Mouse (Mus musculus) layer of hippocampus, adult 18-20 months (tissue): Measurements from ENCODE around the gene Dhx15. TPM values are rescaled to one million over a fixed set of nuclear protein-coding genes. Genes with fewer than 3 reads are reported as not detected.
A peak's percentile ranks its signal among the peaks of the same experiment; 100 is the strongest.
"Not testable (repeated sequence)": the region's sequence is repeated elsewhere in the genome, so short reads cannot be mapped to it uniquely, and the experiment has no call there.

Experiments
- DNase-seq, 2 experiments: peaks; one replicate each; pipeline ENCODE4 v3.0.0; 2022; ENCODE audit warnings: low spot score in 2 of 2
- long read RNA-seq: library from polyadenylated mRNA; stranded (forward); transcript quantifications from one replicate; pipeline ENCODE4 v2.0.0, GENCODE M21; 2021
- total RNA-seq, 2 experiments: library from RNA; stranded (reverse); gene quantifications; 2 replicates each; pipeline ENCODE4 v1.2.3; 2021

Dhx15 gene
- 10 to 100 TPM; 90.4 to 91.8 TPM for total RNA-seq
- long read RNA-seq, transcript Dhx15-201 (14 exons, 3,010 nt): major isoform, 25 of 38 reads
- long read RNA-seq, partial matches to known transcripts: 5 of 38 reads
- long read RNA-seq, other reads (novel, unspliced or antisense): 8 of 38 reads

DNA sequence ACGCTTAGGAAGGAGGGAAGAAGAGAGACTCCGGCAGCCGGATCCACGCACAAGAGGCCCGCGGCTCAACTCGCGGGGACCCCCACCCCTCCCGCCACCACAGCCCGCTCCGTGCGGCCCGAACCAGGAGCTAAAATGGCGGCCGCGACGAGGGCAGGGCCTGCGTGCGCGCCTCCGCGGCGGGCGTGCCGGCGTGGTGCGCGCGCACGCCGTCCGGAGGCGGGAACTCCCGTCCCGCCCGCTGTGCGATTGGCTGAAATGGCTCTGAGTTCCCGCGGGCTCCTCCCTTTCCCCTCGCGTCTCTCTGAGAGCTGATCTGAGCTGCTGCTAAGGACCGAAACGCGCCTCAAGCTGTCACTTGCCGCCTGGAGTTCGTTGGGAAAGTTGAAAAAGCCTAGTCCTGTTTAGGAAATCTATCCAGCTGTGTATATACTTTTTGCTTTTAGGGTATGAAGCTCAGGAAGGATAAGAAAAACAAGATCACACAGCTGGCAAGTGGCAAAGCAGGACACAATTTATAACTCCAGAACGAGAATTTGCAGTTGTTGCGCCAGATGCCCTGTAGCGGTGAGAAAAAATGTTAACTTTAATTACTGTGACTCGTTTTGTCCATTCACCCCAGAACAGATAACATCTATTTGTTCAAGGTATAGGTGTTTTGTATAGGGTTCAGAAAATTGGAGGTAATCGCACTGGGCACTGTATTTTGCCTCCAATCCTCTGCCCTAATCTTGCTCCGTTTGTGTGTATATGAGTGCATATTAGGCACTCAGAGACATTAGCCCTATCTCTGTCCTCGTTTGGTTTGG, at the start of gene Dhx15:
Gene Dhx15 (minus strand): TSS at position 144 of the 809 bp plus-strand sequence.
- DNase-seq: peak; percentile 90 to 95

GRCm38 (mm10) chr5:52238877-52239276, 48.6 kb upstream of the Dhx15 start:
- no peak for DNase-seq

DNA sequence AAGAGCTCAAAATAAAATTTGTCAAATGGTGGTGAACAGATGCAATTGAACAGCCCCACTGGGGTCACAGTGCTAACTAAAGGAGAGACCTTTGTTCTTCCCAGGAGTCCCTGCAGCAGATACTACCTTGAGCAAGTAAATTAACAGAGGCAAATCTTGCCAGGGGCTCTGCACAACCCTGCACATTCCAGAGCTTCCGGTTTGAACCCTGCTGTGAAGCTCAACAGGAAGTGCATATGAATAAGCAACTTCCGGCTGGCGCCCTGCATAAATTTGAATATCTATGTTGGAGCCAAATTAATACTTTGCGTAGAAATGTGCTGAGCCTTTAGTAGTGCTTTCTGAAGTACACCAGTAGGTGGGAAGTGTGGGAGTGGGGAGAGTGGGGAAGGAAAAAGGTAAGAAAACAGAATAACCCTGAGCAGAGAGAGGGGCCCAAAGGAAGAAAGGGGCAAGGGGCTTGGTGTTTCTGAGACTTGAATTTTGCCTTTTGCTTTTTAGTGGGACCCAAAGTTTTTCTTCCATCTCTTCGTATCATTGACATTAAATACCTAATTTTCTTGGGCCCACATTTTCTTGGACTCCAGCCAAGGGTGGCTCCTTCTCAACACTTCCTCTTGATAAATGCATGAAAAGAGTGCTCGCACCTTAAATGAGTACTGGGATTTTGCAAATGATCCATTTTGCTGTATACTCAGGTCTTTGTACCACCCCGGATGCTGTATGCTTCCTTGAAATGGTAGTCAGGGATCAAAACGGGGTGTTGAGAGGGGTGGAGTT, 47.8 kb upstream of the Dhx15 start:
- no peak for DNase-seq

- DNase-seq: not testable (repeated sequence)
Measured at GRCm38 (mm10) chr5:52236585-52236984, 46.3 kb upstream of the Dhx15 start.

DNA sequence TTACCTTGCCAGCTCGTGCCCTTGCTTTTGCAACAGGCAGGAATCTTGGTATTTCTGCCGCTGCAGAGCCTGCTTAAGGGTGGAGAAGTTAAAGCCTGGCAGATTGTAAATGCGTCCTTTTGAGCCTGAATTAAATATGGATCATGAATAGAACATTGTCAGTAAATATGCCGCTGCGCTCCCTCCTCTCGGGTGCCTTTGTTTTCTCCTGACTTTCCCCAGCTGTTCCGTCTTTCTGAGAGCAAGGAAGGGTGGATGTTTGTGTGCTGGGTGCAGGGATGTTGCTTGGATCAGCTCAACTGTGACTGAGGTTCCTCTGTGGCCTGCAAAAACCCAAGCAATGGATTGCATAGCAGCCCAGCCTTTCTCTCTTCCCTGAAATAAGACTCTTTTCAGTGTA, 44.3 kb upstream of the Dhx15 start:
- peak in 1 of 2 experiments; percentile 27 for DNase-seq

- no peak for DNase-seq
Measured at GRCm38 (mm10) chr5:52233891-52234290, 43.6 kb upstream of the Dhx15 start.

- no peak for DNase-seq
Measured at GRCm38 (mm10) chr5:52232611-52233010, 42.3 kb upstream of the Dhx15 start.

DNA sequence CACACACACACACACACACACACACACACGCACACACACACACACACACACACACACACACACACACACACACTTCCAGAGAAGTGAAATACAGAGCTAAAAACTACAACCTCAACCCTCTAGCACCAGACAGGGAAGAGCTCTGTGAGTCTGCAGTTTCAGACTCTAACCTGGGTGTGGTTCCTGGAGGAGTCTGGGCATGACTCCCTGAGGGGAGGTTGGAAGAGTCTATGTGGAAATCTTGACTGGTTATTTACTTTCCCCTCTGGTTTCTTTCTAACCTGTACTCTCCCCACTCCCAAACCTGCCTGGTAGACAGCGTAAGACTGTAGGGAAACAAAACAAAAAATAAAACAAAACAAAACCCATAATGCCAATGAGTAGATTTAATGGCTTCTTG, 41.9 kb upstream of the Dhx15 start:
- no peak for DNase-seq

- DNase-seq: no peak
Measured at GRCm38 (mm10) chr5:52230466-52230865, 40.2 kb upstream of the Dhx15 start.

GRCm38 (mm10) chr5:52226677-52227076, 36.4 kb upstream of the Dhx15 start:
- no peak for DNase-seq

DNA sequence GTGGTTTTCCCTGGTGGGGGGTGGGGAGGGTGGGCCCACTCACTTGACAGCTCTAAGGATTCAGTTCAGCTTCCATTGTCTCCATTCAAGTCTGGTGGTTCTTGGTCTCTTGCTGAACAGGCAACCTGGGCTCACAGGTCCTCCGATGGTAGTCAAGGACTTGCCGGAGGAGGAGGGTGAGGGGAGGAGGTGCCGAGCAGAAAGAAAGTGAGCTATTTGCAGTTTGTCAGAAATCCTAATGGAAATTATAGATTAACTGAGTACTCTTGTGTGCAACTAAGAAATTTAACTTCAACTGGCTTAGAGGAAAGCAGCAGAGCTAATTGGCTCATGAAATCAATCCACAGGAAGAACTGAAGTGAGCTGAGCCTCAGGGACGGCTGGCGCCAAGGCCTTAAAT, 31.3 kb upstream of the Dhx15 start:
- DNase-seq: no peak

- DNase-seq: no peak
Measured at GRCm38 (mm10) chr5:52220013-52220804, 29.9 kb upstream of the Dhx15 start.

DNA sequence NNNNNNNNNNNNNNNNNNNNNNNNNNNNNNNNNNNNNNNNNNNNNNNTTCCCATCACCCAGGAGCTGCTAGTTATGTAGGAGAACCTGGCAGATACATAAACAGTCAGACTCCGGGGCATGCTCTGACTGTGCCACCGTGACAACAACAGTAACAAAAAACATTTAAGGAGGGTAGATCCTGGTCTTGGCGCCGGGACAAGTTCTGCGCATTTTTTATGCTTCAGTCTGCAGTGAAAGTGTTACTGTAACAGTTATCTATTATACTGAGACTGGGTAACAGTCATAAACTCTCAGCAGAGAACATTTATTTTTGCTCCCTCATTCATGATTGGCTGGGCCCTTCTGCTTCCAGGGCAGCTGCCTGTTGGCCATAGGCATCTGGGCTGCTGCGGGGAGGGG, 27.9 kb upstream of the Dhx15 start:
- DNase-seq: no peak

GRCm38 (mm10) chr5:52213143-52213900, 23.0 kb upstream of the Dhx15 start:
- no peak for DNase-seq

DNA sequence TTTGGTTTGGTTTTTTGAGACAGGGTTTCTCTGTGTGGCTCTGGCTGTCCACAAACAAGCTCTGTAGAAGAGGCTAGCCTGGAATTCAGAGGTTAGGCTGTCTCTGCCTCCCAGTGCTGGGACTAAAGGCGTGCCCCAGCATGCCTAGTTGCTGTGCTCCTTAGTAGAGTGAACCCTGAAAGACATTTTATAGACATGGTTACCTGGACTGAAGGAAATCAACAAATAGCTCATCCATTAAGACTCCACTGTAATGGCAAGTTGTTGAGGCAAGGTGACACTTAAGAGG, 810 bp upstream of the Dhx15 start:
- no peak for DNase-seq

GRCm38 (mm10) chr5:52189664-52190365, 499 bp downstream of the Dhx15 start:
- DNase-seq: peak; percentile 11 to 40

DNA sequence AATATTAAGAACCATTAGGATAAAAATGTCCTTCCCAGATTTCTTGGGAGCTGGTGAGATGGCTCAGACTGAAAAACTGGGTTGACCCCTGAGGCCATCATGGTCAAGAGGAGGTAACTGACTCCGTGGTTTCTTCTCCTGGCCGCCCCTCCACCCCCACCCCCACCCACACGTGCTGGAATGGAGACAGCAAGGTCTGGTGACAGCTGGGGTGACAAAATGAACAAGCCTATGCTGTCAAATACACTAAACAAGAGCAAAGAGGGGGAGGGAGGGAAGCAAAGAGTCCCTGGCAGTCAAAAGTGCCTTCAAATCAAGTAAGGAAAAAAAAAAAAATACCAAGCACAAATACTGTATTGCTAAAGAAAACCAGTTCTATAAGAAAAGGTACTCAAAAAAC, 2.1 kb downstream of the Dhx15 start:
- no peak for DNase-seq

- no peak for DNase-seq
Measured at GRCm38 (mm10) chr5:52177326-52177725, 13.0 kb downstream of the Dhx15 start.

DNA sequence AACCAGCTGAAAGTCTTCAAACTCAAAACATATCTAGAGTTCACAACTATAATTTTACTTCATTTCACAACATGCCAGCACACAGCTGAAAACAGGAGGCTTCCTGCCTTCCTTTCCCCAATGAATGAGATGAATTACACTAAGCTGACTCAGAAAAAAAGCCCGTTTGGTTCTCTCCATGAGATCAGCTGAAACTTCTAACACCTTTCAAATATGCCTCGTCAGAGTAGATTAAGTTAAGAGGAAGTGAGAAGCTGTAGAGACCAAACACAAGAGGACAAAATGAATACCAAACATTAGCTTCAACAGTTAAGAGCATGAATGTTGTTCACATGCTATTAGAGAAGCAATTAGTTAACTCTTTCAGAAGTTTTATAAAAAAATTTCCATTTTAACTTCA, 21.8 kb downstream of the Dhx15 start:
- DNase-seq: no peak

GRCm38 (mm10) chr5:52149138-52149537, 41.2 kb downstream of the Dhx15 start:
- no peak for DNase-seq
